Mouse (Mus musculus) ES-E14 (cell line): ENCODE data around the gene Zfp280c. TPM values are rescaled to one million over a fixed set of nuclear protein-coding genes. Genes with fewer than 3 reads are reported as not detected.

Source experiments
- DNase-seq: peaks from one replicate; pipeline ENCODE4 v3.0.0-alpha.2; 2013; ENCODE audit warnings: low read depth, low spot score
- H3K27ac ChIP-seq: 2 replicates; pipeline ENCODE4 v1.5.1; 2012; ENCODE audit warnings: low read depth, mild to moderate bottlenecking, low read length, moderate library complexity, mixed read lengths; ENCODE audit not compliant: poor library complexity, insufficient read depth, severe bottlenecking
- H3K36me3 ChIP-seq: 2 replicates; pipeline ENCODE4 v1.6.1; 2012; ENCODE audit warnings: mild to moderate bottlenecking, low read length, moderate library complexity, mixed read lengths; ENCODE audit not compliant: control insufficient read depth, poor library complexity, insufficient read depth, severe bottlenecking
- H3K4me1 ChIP-seq, 2 experiments: fragments of 150-350 bp in 1 of 2; sonication (generic) in 1 of 2; 2 replicates each; pipeline ENCODE4 v1.6.1; 2012; ENCODE audit warnings: low read length in 2 of 2, mild to moderate bottlenecking in 1 of 2, mixed read lengths in 1 of 2; ENCODE audit not compliant: control insufficient read depth in 2 of 2, insufficient read depth in 2 of 2, poor library complexity in 1 of 2
- H3K4me3 ChIP-seq, 2 experiments: fragments of 150-350 bp in 1 of 2; sonication (generic) in 1 of 2; 2 replicates each; pipeline ENCODE4 v1.5.1; 2012; ENCODE audit warnings: low read length in 2 of 2, low read depth in 1 of 2, mild to moderate bottlenecking in 1 of 2, mixed read lengths in 1 of 2; ENCODE audit not compliant: insufficient read depth in 1 of 2, poor library complexity in 1 of 2, severe bottlenecking in 1 of 2
- H3K9ac ChIP-seq: 2 replicates; pipeline ENCODE4 v1.6.1; 2012; ENCODE audit warnings: low read depth, mild to moderate bottlenecking, low read length, mixed read lengths; ENCODE audit not compliant: poor library complexity, insufficient read depth, severe bottlenecking
- H3K9me3 ChIP-seq: fragments of 150-350 bp; sonication (generic); 2 replicates; pipeline ENCODE4 v1.6.1; 2012; ENCODE audit warnings: low read depth, mild to moderate bottlenecking, low read length; ENCODE audit not compliant: control insufficient read depth, insufficient read depth
- CHD2 ChIP-seq: IDR thresholded peaks from 2 replicates; pipeline ENCODE4 v1.6.1; 2014; ENCODE audit warnings: mild to moderate bottlenecking, low read depth, low read length, inconsistent platforms
- HCFC1 ChIP-seq: IDR thresholded peaks from 2 replicates; pipeline ENCODE4 v1.6.1; 2012; ENCODE audit warnings: low read length, inconsistent platforms, borderline replicate concordance; ENCODE audit not compliant: insufficient read depth
- MAFK ChIP-seq: IDR thresholded peaks from 2 replicates; pipeline ENCODE4 v1.6.1; 2014; ENCODE audit warnings: mild to moderate bottlenecking, low read depth, low read length, inconsistent platforms; ENCODE audit not compliant: insufficient read depth
- ZC3H11A ChIP-seq: IDR thresholded peaks from 2 replicates; pipeline ENCODE4 v1.6.1; 2012; ENCODE audit warnings: low read depth, mild to moderate bottlenecking, inconsistent platforms, low read length, borderline replicate concordance
- ZNF384 ChIP-seq: IDR thresholded peaks from 2 replicates; pipeline ENCODE4 v1.6.1; 2012; ENCODE audit warnings: low read depth, low read length, inconsistent platforms
- in situ Hi-C, 2 experiments: fragments of 600-800 bp; cut with MboI; formaldehyde crosslinking; loops; one replicate each; pipeline ENCODE4 v1.15.1; 2025; ENCODE audit warnings: low sequenced_read_pairs in 2 of 2, inconsistent platforms in 1 of 2; ENCODE audit not compliant: unreplicated experiment in 2 of 2
- total RNA-seq: library from RNA; depleted of rRNA; stranded (reverse); fragments of 300-350 nt; gene quantifications from 2 replicates; pipeline ENCODE4 v1.2.3, GENCODE M21; 2012

Zfp280c gene
- total RNA-seq, 1 experiment, result 11.3 TPM

- in situ Hi-C loops, result no loop called here
- Histone ChIP-seq H3K9me3 (no peaks in the 10 kb centered on the region), H3K4me3 (no peak overlapping the region), H3K27ac (no peak overlapping the region), H3K36me3 (no peaks in the 10 kb centered on the region), H3K4me1 (peaks cover 0 to 3% of the 10 kb centered on the region in 2 experiments; a peak in 1 of 4 replicates), H3K9ac (no peak overlapping the region)
- no peak for DNase-seq
- TF ChIP-seq ZC3H11A (no peak), HCFC1 (no peak), CHD2 (no peak), MAFK (no peak), ZNF384 (no peak)
Observed at GRCm38 (mm10) chrX:48604872-48605271, 10.6 kb upstream of the Zfp280c start.

- H3K9ac ChIP-seq, result no peak overlapping the region
- H3K27ac ChIP-seq, result no peak overlapping the region
- in situ Hi-C loops, result no loop called here
- no peak for DNase-seq
- H3K4me1 ChIP-seq, result no peaks in the 10 kb centered on the region
- no peaks in the 10 kb centered on the region for H3K9me3 ChIP-seq
- H3K4me3 ChIP-seq, result no peak overlapping the region
- TF ChIP-seq HCFC1, result no peak
- TF ChIP-seq ZC3H11A, result no peak
- no peak for TF ChIP-seq CHD2
- no peaks in the 10 kb centered on the region for H3K36me3 ChIP-seq
Observed at GRCm38 (mm10) chrX:48596906-48597305, 2.6 kb upstream of the Zfp280c start.

- no peaks in the 10 kb centered on the region for H3K36me3 ChIP-seq
- TF ChIP-seq ZNF384 (no peak), HCFC1 (no peak), CHD2 (no peak), ZC3H11A (no peak), MAFK (peak; percentile 65; the same call in 1 of the 2 replicates)
- H3K27ac ChIP-seq, result no peak overlapping the region
- no peak overlapping the region for H3K9ac ChIP-seq
- in situ Hi-C loops, result no loop called here
- H3K9me3 ChIP-seq, result no peaks in the 10 kb centered on the region
- no peaks in the 10 kb centered on the region for H3K4me1 ChIP-seq
- H3K4me3 ChIP-seq, result 0 out of 4 replicates have a peak overlapping the region, but pooled peaks of 1 of the 2 experiments have one; percentile 5
- peak; percentile 45 for DNase-seq
Observed at GRCm38 (mm10) chrX:48596053-48596452, 1.7 kb upstream of the Zfp280c start.

GRCm38 (mm10) chrX:48593721-48594098 is 594 bp downstream of the Zfp280c start:
- Histone ChIP-seq H3K4me1 (no peaks in the 10 kb centered on the region), H3K27ac (no peak overlapping the region), H3K9ac (peak overlapping the region; percentile 70), H3K9me3 (no peaks in the 10 kb centered on the region), H3K36me3 (no peaks in the 10 kb centered on the region), H3K4me3 (peak overlapping the region; percentile 80 to 89)
- TF ChIP-seq ZC3H11A, result no peak
- no peak for TF ChIP-seq CHD2
- TF ChIP-seq HCFC1, result no peak
- no peak for TF ChIP-seq MAFK
- TF ChIP-seq ZNF384, result no peak
- in situ Hi-C loops, result no loop called here
- no peak for DNase-seq

GRCm38 (mm10) chrX:48583332-48583731 is 11.0 kb downstream of the Zfp280c start:
- in situ Hi-C loops, result no loop called here
- no peak for DNase-seq
- Histone ChIP-seq H3K9ac (no peak overlapping the region), H3K36me3 (no peaks in the 10 kb centered on the region), H3K27ac (no peak overlapping the region), H3K4me3 (no peak overlapping the region), H3K9me3 (no peaks in the 10 kb centered on the region), H3K4me1 (no peaks in the 10 kb centered on the region)
- TF ChIP-seq ZC3H11A (no peak), CHD2 (no peak), HCFC1 (no peak), MAFK (no peak), ZNF384 (no peak)
